Mouse (Mus musculus): ENCODE data around the gene Gdap1l1.

The Gdap1l1 gene

GRCm38 (mm10) chr2:163424597-163424996 lies 13.7 kb upstream of the Gdap1l1 start, which contains the start of gene Oser1:
TSS of gene Oser1 (minus strand) at chr2:163424697.
- no peak for DNase-seq

GRCm38 (mm10) chr2:163428346-163429011 lies 9.8 kb upstream of the Gdap1l1 start:
- no peak for DNase-seq

DNA sequence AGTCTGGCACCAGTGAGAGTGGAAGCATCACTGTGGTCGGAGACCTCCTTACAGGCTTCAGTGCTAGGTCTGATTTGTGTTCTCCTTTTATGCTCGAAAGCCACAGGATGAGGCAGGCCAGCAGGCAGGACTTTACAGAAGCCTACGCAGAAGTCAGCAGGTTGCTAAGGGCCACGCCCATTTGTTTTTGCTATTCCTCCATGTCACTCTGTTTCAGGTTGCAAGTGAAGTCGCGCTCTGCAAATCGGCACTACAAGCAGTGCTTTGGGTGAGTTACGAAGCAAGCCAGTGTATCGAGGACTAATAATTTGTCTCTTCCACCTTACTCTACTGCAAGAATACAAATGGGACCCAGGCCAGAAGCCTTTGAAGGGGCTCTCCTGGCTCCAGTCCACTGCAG lies 7.0 kb upstream of the Gdap1l1 start:
- DNase-seq = no peak

GRCm38 (mm10) chr2:163433971-163434370 lies 4.3 kb upstream of the Gdap1l1 start:
- DNase-seq = peak; percentile 98

DNA sequence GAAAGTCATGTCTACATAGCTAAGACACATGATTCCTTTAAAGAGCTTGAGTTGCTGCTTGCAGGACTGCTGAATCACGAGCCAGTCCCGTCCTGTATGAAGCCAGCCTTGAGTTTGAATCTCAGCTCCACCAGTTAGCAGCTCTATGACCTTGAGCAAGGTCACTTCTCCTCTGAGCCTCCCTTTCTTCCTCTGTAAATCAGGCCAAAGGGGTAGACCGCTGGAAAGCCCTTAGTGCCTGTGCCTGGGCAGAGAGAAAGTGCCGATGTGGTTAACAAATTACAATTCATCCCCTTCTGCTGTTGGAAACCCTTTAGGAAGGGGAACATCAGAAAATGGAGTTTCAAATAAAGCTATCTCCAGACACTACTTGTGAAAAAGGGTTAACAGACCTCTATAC lies 476 bp upstream of the Gdap1l1 start:
- peak; percentile 42 to 52 for DNase-seq

- peak; percentile 50 to 81 for DNase-seq
Measured at GRCm38 (mm10) chr2:163438619-163439451, 559 bp downstream of the Gdap1l1 start.

DNA sequence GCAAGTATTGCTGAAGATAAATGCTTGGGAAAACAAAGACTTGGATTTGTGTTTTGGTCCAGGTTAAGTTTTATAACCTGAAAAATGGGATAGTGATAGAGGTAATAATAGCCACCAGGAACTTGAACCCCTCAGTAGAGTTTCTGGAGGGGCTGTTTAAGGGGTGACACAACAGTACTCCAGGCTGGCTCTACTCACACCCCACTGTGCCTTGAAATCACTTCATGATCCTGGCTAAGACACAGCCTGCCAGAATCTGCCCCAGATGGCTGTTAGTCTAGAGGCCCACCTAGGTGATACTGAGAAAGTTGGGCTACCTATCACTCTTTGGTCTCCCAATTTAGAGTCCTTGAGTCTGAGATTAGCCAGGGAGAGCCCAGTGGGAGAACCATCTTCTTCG lies 1.2 kb downstream of the Gdap1l1 start:
- peak; percentile 47 to 48 for DNase-seq

DNA sequence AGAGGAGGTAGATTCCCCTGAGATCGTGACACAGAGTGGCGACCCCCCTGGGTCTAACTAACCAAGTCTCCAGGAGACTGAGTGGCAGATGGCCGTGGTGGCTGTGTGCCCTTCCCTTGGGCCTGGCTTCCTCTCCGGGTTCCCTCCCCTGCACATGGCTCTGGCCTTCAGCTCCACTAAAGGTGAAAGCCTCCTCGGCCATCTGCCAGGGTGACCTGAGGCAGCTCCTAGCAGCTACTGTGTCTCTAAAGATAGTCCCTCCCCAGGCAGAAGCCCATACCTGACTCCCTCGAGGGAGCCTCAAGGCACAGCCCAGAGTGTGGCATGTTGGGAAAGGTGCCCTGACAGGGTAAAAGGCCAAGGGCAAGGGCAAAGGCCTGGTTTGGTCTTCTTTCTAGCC lies 5.3 kb downstream of the Gdap1l1 start:
- DNase-seq = peak; percentile 91 to 95

DNA sequence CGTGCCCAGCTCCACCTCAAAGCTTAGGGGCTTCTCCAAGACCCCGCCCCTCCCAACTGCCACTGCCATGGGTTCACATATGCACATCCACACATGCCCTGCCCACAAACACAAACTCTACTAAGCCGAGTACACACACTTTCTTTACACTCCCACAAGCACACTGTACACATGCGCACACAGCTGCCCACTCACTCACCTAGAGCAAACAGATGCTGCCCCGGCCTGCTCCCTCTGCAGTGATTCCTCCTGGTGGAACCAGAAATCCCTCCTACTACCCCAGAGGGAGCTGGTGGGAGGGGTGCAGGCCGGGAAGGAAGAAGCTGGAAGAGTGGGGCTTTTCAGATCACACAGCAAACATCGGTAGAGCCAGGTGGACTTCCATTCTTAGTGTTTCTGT lies 5.7 kb downstream of the Gdap1l1 start:
- DNase-seq = no peak

DNA sequence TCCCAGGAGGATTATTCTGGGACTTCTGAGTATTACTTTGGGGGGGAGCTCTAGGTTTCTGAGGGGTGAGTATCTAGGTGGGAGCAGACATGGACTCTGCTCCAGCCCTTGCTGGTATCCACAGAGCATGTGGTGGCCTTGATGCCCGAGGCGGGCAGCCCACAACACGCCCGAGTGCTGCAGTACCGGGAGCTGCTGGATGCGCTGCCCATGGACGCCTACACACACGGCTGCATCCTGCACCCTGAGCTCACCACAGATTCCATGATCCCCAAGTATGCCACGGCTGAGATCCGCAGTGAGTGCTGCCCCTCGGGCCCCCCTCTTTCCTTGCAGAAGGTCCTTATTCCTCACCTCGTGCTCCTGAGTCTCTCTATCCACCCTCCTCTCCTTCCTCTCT lies 9.1 kb downstream of the Gdap1l1 start:
- DNase-seq = no peak

GRCm38 (mm10) chr2:163449276-163449675 lies 11.0 kb downstream of the Gdap1l1 start:
- DNase-seq = no peak

DNA sequence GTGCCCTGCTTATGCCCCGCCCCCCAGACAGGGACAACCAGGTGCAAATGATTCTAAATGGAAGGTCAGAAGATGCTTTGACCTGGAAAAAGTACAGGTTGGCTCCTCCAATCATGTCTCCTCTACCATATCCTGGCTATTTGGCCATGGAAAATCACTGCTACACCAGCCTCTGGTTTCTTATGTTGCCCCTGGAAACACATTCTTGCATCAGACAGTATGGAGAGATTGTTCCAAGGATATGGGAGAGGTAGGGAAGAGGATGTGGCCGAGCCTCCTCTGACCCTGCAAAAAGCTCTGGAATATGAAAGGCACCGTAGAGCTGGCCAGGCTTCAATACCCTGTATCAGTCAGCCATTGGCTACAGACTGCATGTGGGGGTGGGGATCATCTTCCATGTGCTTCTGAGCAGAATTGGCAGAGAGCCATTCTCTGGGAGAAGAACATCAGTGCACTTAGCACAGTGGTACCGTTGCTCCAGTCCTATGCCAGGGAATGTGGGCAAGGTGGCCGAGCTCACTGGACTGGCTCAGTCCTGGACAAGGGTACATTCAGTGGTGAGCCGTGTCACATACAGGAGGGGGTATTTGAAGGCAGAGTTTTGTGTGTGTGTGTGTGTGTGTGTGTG lies 12.5 kb downstream of the Gdap1l1 start:
- peak; percentile 43 to 54 for DNase-seq

GRCm38 (mm10) chr2:163452738-163453137 lies 14.5 kb downstream of the Gdap1l1 start:
- no peak for DNase-seq

DNA sequence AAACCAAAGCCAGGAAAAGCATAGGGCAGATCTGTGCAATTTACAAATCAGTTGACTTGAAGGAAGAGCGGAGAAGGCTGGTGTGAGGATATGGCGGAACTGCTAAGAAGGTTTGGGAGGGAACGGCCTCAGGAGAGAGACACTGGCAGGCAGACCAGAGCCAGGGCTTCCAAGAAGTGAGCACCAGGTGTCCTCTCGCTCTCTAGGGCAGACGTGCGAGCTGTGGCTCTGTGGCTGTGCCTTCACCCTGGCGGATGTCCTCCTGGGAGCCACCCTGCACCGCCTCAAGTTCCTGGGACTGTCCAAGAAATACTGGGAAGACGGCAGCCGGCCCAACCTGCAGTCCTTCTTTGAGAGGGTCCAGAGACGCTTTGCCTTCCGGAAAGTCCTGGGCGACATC lies 15.1 kb downstream of the Gdap1l1 start:
- peak in 1 of 2 experiments; percentile 61 for DNase-seq

- DNase-seq = peak; percentile 54 to 72
Measured at GRCm38 (mm10) chr2:163458539-163459265, 20.4 kb downstream of the Gdap1l1 start.

- no peak for DNase-seq
Measured at GRCm38 (mm10) chr2:163459380-163459779, 21.1 kb downstream of the Gdap1l1 start.

DNA sequence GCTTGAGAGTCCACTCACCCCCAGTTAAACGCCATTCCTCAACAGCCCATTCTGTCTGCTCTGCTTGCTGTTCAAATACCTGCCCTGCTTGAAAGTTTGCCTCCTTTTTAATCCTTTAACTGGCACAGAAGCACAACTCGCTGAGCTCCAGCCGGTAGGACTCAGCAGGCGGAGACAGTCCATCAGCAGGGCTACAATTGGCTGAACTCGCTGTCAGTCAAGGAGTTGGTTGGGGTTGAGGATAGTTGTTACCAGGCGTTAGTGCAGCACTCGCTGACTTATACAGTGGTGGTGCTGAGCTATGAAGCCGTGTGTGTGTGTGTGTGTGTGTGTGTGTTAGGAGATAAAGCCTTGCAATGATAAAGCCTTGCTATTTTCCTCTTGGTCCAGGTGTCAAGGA lies 22.3 kb downstream of the Gdap1l1 start:
- DNase-seq = no peak

DNA sequence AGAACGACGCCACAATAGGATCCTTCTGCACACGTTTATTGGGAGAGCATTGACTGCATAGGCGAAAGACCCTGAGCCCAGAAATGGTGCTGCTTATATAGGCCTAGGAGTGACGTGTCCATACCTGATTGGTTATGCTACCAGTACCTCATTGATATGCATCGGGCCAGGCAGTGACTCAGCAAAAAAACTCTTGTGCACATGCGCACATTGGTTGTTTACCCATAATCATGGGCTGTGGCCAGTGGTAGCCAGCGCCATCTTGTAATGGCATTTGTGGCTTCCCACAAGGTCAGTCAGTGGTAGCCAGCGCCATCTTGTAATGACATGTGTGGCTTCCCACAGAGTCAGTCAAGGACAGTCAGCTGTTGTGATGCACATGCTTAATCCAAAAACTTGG lies 23.0 kb downstream of the Gdap1l1 start:
- DNase-seq = peak in 1 of 2 experiments; percentile 2

DNA sequence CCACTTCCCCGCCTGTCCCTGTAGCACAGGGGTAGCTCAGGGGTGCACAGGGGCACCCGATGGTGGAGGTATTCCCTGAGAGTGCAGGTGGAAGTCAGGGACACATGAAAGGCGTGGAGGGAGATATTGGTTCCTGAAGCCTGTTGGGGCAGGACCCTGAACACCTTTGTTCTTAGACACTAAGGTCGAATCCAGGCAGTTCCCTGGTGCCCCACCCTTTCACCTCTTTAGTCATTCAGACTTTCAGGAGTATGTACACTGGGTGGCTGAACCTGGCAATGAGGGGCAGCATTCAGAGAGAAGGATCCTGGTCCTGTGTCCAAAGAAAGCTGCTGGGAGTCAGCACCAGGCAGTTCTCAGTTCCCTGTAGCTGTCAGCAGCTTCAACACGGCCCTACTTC lies 24.1 kb downstream of the Gdap1l1 start:
- peak in 1 of 2 experiments; percentile 3 for DNase-seq

GRCm38 (mm10) chr2:163462801-163463200 lies 24.5 kb downstream of the Gdap1l1 start:
- DNase-seq = no peak

DNA sequence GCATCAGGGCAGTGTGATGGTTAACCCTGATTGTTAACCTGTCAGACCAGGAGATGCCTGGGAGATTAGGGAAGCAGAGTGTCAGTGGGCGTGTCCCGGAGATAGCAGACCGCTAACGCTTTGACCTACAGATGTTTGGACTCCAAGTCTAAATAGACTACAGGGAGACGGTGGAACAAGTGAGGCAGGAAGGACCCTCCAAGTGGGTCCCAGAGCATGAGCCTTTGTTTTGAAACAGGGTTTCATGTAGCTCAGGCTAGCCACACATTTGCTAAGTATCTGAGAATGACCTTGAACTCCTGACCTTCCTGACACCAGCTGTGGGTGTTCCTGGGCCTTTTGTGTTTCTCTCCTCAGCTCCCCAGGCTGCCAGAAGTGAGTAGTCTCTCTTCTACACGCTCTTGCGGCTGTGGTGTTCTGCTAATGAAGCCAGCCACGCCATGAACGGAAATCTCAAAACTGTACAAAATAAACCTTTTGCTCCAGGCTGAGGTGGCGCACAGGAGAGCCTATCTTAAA lies 25.0 kb downstream of the Gdap1l1 start:
- DNase-seq = no peak

DNA sequence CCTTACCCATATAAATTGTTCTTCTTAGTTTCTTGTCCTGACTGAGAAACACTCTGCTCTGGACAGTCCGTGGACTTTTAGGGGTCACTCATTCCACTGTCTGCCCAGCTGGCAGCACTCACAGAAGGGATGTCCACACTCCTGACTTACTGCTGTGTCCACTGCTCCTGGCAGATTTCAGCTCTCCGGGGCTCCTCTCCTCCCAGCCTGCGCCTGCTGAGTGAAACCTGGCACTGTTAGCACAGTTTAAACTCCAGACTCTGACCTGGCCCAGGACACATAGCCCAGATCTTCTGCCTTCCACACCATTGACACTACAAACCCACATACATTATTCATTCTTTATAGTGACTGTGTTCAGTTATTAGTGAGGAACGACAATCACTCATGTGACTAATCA lies 25.7 kb downstream of the Gdap1l1 start:
- DNase-seq = peak; percentile 50 to 59

- no peak for DNase-seq
Measured at GRCm38 (mm10) chr2:163464562-163464961, 26.3 kb downstream of the Gdap1l1 start.
